ENCODE assay signal across 10 mouse cellular contexts in genomic region chr6:114652209-114652608, GRCm38 (mm10). TPM values are rescaled to one million over a fixed set of nuclear protein-coding genes. Genes with fewer than 3 reads are reported as not detected.
DNase-seq lines count a peak whose midpoint lies in the region; ATAC-seq and TF ChIP-seq lines count a peak whose summit lies in the region.
"Had no signal": no experiment of that assay in that cellular context is flagged by ENCODE, and none has a peak within 500 bp of the region (broad histone marks: within the 10 kb centered on the region; RNA-seq: fewer than 3 reads in every experiment).

No protein-coding gene starts in this region.

- H3K4me2 ChIP-seq in lung, embryonic 14.5 days: no peak overlapping the region
- no peak overlapping the region for H3K4me2 ChIP-seq in hindbrain, embryonic 16.5 days (ENCODE audit: low read length)
- H3K4me2 ChIP-seq in neural tube, embryonic 12.5 days (replicated peaks): no peak overlapping the region
- H3K4me2 ChIP-seq in forebrain, embryonic 15.5 days (replicated peaks): no peak overlapping the region

- H3K4me1 ChIP-seq in lung, embryonic 14.5 days (ENCODE audit: insufficient read depth): no peaks in the 10 kb centered on the region
- H3K4me1 ChIP-seq in lung, adult 2 months (ENCODE audit: control insufficient read depth, insufficient read depth, low read length): 0 out of 2 replicates have a peak, but pooled peaks cover 2% of the 10 kb centered on the region
- H3K4me1 ChIP-seq in hindbrain, embryonic 16.5 days (ENCODE audit: control insufficient read depth, insufficient read depth, low read depth, low read length): no peaks in the 10 kb centered on the region; the same call in 1 of the 2 replicates
- peaks cover 11% of the 10 kb centered on the region for H3K4me1 ChIP-seq in neural tube, embryonic 12.5 days
- H3K4me1 ChIP-seq in forebrain, embryonic 15.5 days: peaks cover 8% of the 10 kb centered on the region

- ATAC-seq in lung, embryonic 14.5 days (ENCODE audit: insufficient read depth): no peak
- ATAC-seq in hindbrain, embryonic 16.5 days: peak; percentile 87
- ATAC-seq in neural tube, embryonic 12.5 days (ENCODE audit: low FRiP score, low read depth): peak; percentile 76
- no peak for ATAC-seq in forebrain, embryonic 15.5 days (replicated peaks)

- no peaks in the 10 kb centered on the region for H3K27me3 ChIP-seq in lung, embryonic 14.5 days (ENCODE audit: insufficient read depth, low read length)
- H3K27me3 ChIP-seq in hindbrain, embryonic 16.5 days (replicated peaks; ENCODE audit: control insufficient read depth, insufficient read depth, low read length): no peaks in the 10 kb centered on the region
- H3K27me3 ChIP-seq in neural tube, embryonic 12.5 days (replicated peaks): no peaks in the 10 kb centered on the region; the same call in 1 of the 2 replicates
- no peaks in the 10 kb centered on the region for H3K27me3 ChIP-seq in forebrain, embryonic 15.5 days

- no peak overlapping the region for H3K4me3 ChIP-seq in lung, embryonic 14.5 days (ENCODE audit: low read depth, low read length)
- H3K4me3 ChIP-seq in lung, adult 2 months (replicated peaks; ENCODE audit: extremely low read depth, low read depth, low read length): no peak overlapping the region
- no peak overlapping the region for H3K4me3 ChIP-seq in hindbrain, embryonic 16.5 days (ENCODE audit: low read length)
- H3K4me3 ChIP-seq in neural tube, embryonic 12.5 days: no peak overlapping the region
- H3K4me3 ChIP-seq in forebrain, embryonic 15.5 days: no peak overlapping the region
- H3K4me3 ChIP-seq: myocyte had no signal

- H3K36me3 ChIP-seq in lung, embryonic 14.5 days (ENCODE audit: insufficient read depth): no peaks in the 10 kb centered on the region
- H3K36me3 ChIP-seq in hindbrain, embryonic 16.5 days (ENCODE audit: control insufficient read depth, insufficient read depth, low read length): no peaks in the 10 kb centered on the region
- H3K36me3 ChIP-seq in neural tube, embryonic 12.5 days: no peaks in the 10 kb centered on the region
- H3K36me3 ChIP-seq in forebrain, embryonic 15.5 days: no peaks in the 10 kb centered on the region

- TF ChIP-seq CTCF in lung, embryonic 14.5 days (IDR thresholded peaks at IDR 0.05; ENCODE audit: low read depth): no peak
- no peak for TF ChIP-seq CTCF in lung, adult 2 months (IDR thresholded peaks at IDR 0.05; ENCODE audit: insufficient read depth, low read length)

- WGBS in lung, embryonic 14.5 days: 44% methylated on average over 3 of the region's 3 CpGs
- 30% methylated on average over 3 of the region's 3 CpGs for WGBS in lung, adult 2 months
- 32% methylated on average over 3 of the region's 3 CpGs for WGBS in hindbrain, embryonic 16.5 days
- 28% methylated on average over 3 of the region's 3 CpGs for WGBS in neural tube, embryonic 12.5 days
- WGBS in forebrain, embryonic 15.5 days: 44% methylated on average over 3 of the region's 3 CpGs

- peak; percentile 22 for DNase-seq in adrenal gland, postnatal 14 days
- DNase-seq in adrenal gland, adult 18-20 months (ENCODE audit: low spot score in 2 of 2): no peak
- DNase-seq in lung, embryonic 14.5 days: peak; percentile 54
- DNase-seq in lung, adult 2 months: no peak
- DNase-seq in left cerebral cortex, adult 9 months (ENCODE audit: low spot score in 2 of 2): no peak
- DNase-seq: heart, postnatal 4 days had no signal

- H3K27ac ChIP-seq in lung, embryonic 14.5 days (ENCODE audit: low read depth): no peak overlapping the region
- H3K27ac ChIP-seq in hindbrain, embryonic 16.5 days (ENCODE audit: low read depth, low read length): no peak overlapping the region
- H3K27ac ChIP-seq in neural tube, embryonic 12.5 days: no peak overlapping the region
- no peak overlapping the region for H3K27ac ChIP-seq in forebrain, embryonic 15.5 days (replicated peaks)

- H3K9ac ChIP-seq in lung, embryonic 14.5 days: no peak overlapping the region
- no peak overlapping the region for H3K9ac ChIP-seq in hindbrain, embryonic 16.5 days (ENCODE audit: low read depth, low read length)
- no peak overlapping the region for H3K9ac ChIP-seq in neural tube, embryonic 12.5 days
- H3K9ac ChIP-seq in forebrain, embryonic 15.5 days (replicated peaks): no peak overlapping the region

- no peaks in the 10 kb centered on the region for H3K9me3 ChIP-seq in lung, embryonic 14.5 days (ENCODE audit: low read depth, low read length)
- H3K9me3 ChIP-seq in hindbrain, embryonic 16.5 days (ENCODE audit: control insufficient read depth, low read length): no peaks in the 10 kb centered on the region
- no peaks in the 10 kb centered on the region for H3K9me3 ChIP-seq in neural tube, embryonic 12.5 days
- no peaks in the 10 kb centered on the region for H3K9me3 ChIP-seq in forebrain, embryonic 15.5 days

- no peak for TF ChIP-seq POLR2A in lung, adult 2 months (IDR thresholded peaks at IDR 0.05; ENCODE audit: borderline replicate concordance, extremely low read depth, low read depth, low read length)

RNA-seq across cellular contexts. Expression of gene Atg7, which starts 9.3 kb away (rescaled TPM):
- 27.4 and 31.9 TPM in 2 replicates for total RNA-seq in adrenal gland, postnatal 14 days (2021)
- 10 to 100 TPM; 24.9 to 27.6 TPM for total RNA-seq in adrenal gland, adult 18-20 months (2021)
- 20.5 and 21.6 TPM in 2 replicates for polyA plus RNA-seq in lung, embryonic 14.5 days (2014; fragmentation: Nextera tagmentation; extraction: Ambion mirVana)
- 21.8 and 28.9 TPM in 2 replicates for polyA plus RNA-seq in lung, adult 2 months (2012; rRNA removed)
- polyA plus RNA-seq in hindbrain, embryonic 16.5 days (2015; fragmentation: Nextera tagmentation; extraction: Ambion mirVana): 18.0 and 20.2 TPM in 2 replicates
- 19.2 and 19.6 TPM in 2 replicates for polyA plus RNA-seq in neural tube, embryonic 12.5 days (2016; fragmentation: Nextera tagmentation; extraction: Ambion mirVana)
- polyA plus RNA-seq in forebrain, embryonic 15.5 days (2015; fragmentation: Nextera tagmentation; extraction: Ambion mirVana): 20.8 and 23.7 TPM in 2 replicates

Comparison
In these comparisons a context has a peak if more than half of its experiments do, and no peak if none do; other contexts are left out.
1. DNase-seq: peak in adrenal gland, postnatal 14 days (single experiment) and lung, embryonic 14.5 days (single experiment); none in adrenal gland, adult 18-20 months (0 of 2), lung, adult 2 months (single experiment) and left cerebral cortex, adult 9 months (0 of 2).
2. ATAC-seq: peak in hindbrain, embryonic 16.5 days (single experiment) and neural tube, embryonic 12.5 days (single experiment); none in lung, embryonic 14.5 days (single experiment) and forebrain, embryonic 15.5 days (single experiment).